Mouse (Mus musculus) mesoderm, embryonic 11.5 days (tissue): ENCODE measurements around the gene Slc25a33.

ENCODE experiments used
- DNase-seq: peaks from one replicate; pipeline ENCODE4 v3.0.0-alpha.2; 2012; ENCODE audit warnings: low read depth, low spot score

Slc25a33 gene

GRCm38 (mm10) chr4:149794966-149795477 lies 20.9 kb upstream of the Slc25a33 start:
- DNase-seq: no peak

GRCm38 (mm10) chr4:149794010-149794338 lies 19.9 kb upstream of the Slc25a33 start:
- no peak for DNase-seq

- DNase-seq: no peak
Observed at GRCm38 (mm10) chr4:149793156-149794009, 19.3 kb upstream of the Slc25a33 start.

GRCm38 (mm10) chr4:149792159-149792800 lies 18.2 kb upstream of the Slc25a33 start:
- DNase-seq: no peak

- DNase-seq: no peak
Observed at GRCm38 (mm10) chr4:149791470-149791869, 17.4 kb upstream of the Slc25a33 start.

GRCm38 (mm10) chr4:149790969-149791368 lies 16.9 kb upstream of the Slc25a33 start:
- DNase-seq: no peak

GRCm38 (mm10) chr4:149790546-149790945 lies 16.5 kb upstream of the Slc25a33 start:
- DNase-seq: no peak

- no peak for DNase-seq
Observed at GRCm38 (mm10) chr4:149789421-149790194, 15.5 kb upstream of the Slc25a33 start.

- no peak for DNase-seq
Observed at GRCm38 (mm10) chr4:149784901-149785300, 10.8 kb upstream of the Slc25a33 start.

GRCm38 (mm10) chr4:149784371-149784770 lies 10.3 kb upstream of the Slc25a33 start:
- DNase-seq: no peak

- no peak for DNase-seq
Observed at GRCm38 (mm10) chr4:149782975-149783374, 8.9 kb upstream of the Slc25a33 start.

GRCm38 (mm10) chr4:149780565-149781356 lies 6.7 kb upstream of the Slc25a33 start:
- peak; percentile 55 for DNase-seq

GRCm38 (mm10) chr4:149779966-149780365 lies 5.9 kb upstream of the Slc25a33 start:
- DNase-seq: no peak

GRCm38 (mm10) chr4:149777126-149777525 lies 3.0 kb upstream of the Slc25a33 start:
- DNase-seq: no peak

- DNase-seq: no peak
Observed at GRCm38 (mm10) chr4:149775760-149776362, 1.8 kb upstream of the Slc25a33 start.

GRCm38 (mm10) chr4:149775330-149775729 lies 1.3 kb upstream of the Slc25a33 start:
- DNase-seq: no peak

- DNase-seq: peak; percentile 42
Observed at GRCm38 (mm10) chr4:149773408-149774093, 526 bp downstream of the Slc25a33 start.

- no peak for DNase-seq
Observed at GRCm38 (mm10) chr4:149772394-149772793, 1.7 kb downstream of the Slc25a33 start.

- DNase-seq: no peak
Observed at GRCm38 (mm10) chr4:149765201-149765600, 8.9 kb downstream of the Slc25a33 start.

- DNase-seq: no peak
Observed at GRCm38 (mm10) chr4:149763335-149763734, 10.7 kb downstream of the Slc25a33 start.
